9 mouse cellular contexts compared by ENCODE assay signal in the genomic region with DNA sequence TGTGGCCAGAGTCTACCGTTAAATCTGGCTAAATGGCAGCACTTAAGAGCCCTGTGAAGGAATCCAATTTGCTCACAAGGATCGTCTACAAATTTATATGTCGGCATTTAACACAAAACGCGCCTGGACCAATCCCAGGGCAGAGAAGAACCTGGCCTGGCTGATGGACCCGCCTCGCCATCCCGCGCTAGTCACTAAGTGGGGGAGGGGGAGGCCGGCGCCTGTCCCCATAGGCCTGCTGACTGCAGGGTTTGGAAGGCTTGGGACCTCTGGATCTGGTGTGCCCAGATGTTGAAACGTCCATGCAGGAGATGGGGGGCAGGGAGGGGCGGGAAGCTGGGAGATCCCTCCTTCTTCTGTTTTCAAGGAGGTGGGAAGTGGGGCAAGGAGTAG. TPM values are rescaled to one million over a fixed set of nuclear protein-coding genes. Genes with fewer than 3 reads are reported as not detected.
DNase-seq lines count a peak whose midpoint lies in the region; ATAC-seq and TF ChIP-seq lines count a peak whose summit lies in the region.
"Had no signal": no experiment of that assay in that cellular context is flagged by ENCODE, and none has a peak within 500 bp of the region (broad histone marks: within the 10 kb centered on the region; RNA-seq: fewer than 3 reads in every experiment).

No protein-coding gene starts in this region.

- peak overlapping the region; percentile 48 for H3K4me2 ChIP-seq in intestine, embryonic 14.5 days (ENCODE audit: low read length)
- no peak overlapping the region; the same call in 1 of the 2 replicates for H3K4me2 ChIP-seq in intestine, postnatal 0 days (replicated peaks; ENCODE audit: low read depth)
- H3K4me2 ChIP-seq in midbrain, embryonic 15.5 days, result peak overlapping the region; percentile 48
- H3K4me2 ChIP-seq in lung, postnatal 0 days (replicated peaks; ENCODE audit: low read depth, low read length), result no peak overlapping the region

- 2% methylated on average over 13 of the region's 13 CpGs for WGBS in intestine, embryonic 14.5 days
- 4% methylated on average over 13 of the region's 13 CpGs for WGBS in intestine, postnatal 0 days
- 1% methylated on average over 13 of the region's 13 CpGs for WGBS in hindbrain, embryonic 10.5 days
- WGBS in midbrain, embryonic 15.5 days, result 2% methylated on average over 13 of the region's 13 CpGs
- WGBS in lung, postnatal 0 days, result 2% methylated on average over 13 of the region's 13 CpGs

- DNase-seq in intestine, embryonic 14.5 days (ENCODE audit: low spot score), result peak; percentile 56
- peak; percentile 63 for DNase-seq in embryo, embryonic 10 days (ENCODE audit: low spot score)
- DNase-seq in hindbrain, embryonic 10.5 days (ENCODE audit: low spot score), result peak; percentile 60
- no peak for DNase-seq in layer of hippocampus, postnatal 36 days
- no peak for DNase-seq in thymus, postnatal 36 days
- no peak for DNase-seq in lung, postnatal 0 days (ENCODE audit: low spot score)
- DNase-seq: gastrocnemius, postnatal 36 days had no signal

- peaks cover 29% of the 10 kb centered on the region for H3K27me3 ChIP-seq in intestine, embryonic 14.5 days (replicated peaks; ENCODE audit: control insufficient read depth, insufficient read depth, low read length)
- H3K27me3 ChIP-seq in intestine, postnatal 0 days (replicated peaks; ENCODE audit: control insufficient read depth, insufficient read depth, low read length), result peaks cover 13% of the 10 kb centered on the region
- H3K27me3 ChIP-seq in hindbrain, embryonic 10.5 days (ENCODE audit: insufficient read depth, poor library complexity, severe bottlenecking), result peaks cover 59% of the 10 kb centered on the region
- no peaks in the 10 kb centered on the region; the same call in 1 of the 2 replicates for H3K27me3 ChIP-seq in midbrain, embryonic 15.5 days (replicated peaks)
- H3K27me3 ChIP-seq in lung, postnatal 0 days (replicated peaks; ENCODE audit: insufficient read depth, low read length), result peaks cover 5% of the 10 kb centered on the region

- TF ChIP-seq CTCF in intestine, postnatal 0 days (IDR thresholded peaks at IDR 0.05; ENCODE audit: low read depth), result no peak
- TF ChIP-seq CTCF in lung, postnatal 0 days (IDR thresholded peaks at IDR 0.05), result no peak

- TF ChIP-seq EP300 in lung, postnatal 0 days (IDR thresholded peaks at IDR 0.05), result no peak

- no peak overlapping the region; the same call in 1 of the 2 replicates for H3K27ac ChIP-seq in intestine, embryonic 14.5 days (ENCODE audit: low read depth)
- no peak overlapping the region for H3K27ac ChIP-seq in intestine, postnatal 0 days (ENCODE audit: low read depth, low read length)
- H3K27ac ChIP-seq in hindbrain, embryonic 10.5 days, result peak overlapping the region; percentile 86
- H3K27ac ChIP-seq in midbrain, embryonic 15.5 days, result peak overlapping the region; percentile 73
- no peak overlapping the region for H3K27ac ChIP-seq in lung, postnatal 0 days (ENCODE audit: low read length)

- H3K36me3 ChIP-seq in intestine, embryonic 14.5 days (ENCODE audit: control insufficient read depth, insufficient read depth, low read length), result no peaks in the 10 kb centered on the region
- H3K36me3 ChIP-seq in intestine, postnatal 0 days (ENCODE audit: control insufficient read depth, insufficient read depth), result no peaks in the 10 kb centered on the region
- H3K36me3 ChIP-seq in hindbrain, embryonic 10.5 days, result no peaks in the 10 kb centered on the region
- H3K36me3 ChIP-seq in midbrain, embryonic 15.5 days (replicated peaks), result no peaks in the 10 kb centered on the region
- no peaks in the 10 kb centered on the region for H3K36me3 ChIP-seq in lung, postnatal 0 days (ENCODE audit: insufficient read depth, low read length)

- ATAC-seq in intestine, embryonic 14.5 days (replicated peaks; ENCODE audit: low FRiP score, low TSS enrichment, low read depth), result no peak
- ATAC-seq in intestine, postnatal 0 days, result no peak
- peak; percentile 49 for ATAC-seq in midbrain, embryonic 15.5 days (replicated peaks)
- ATAC-seq in lung, postnatal 0 days, result no peak

- no peak overlapping the region for H3K9ac ChIP-seq in intestine, embryonic 14.5 days (ENCODE audit: low read length)
- no peak overlapping the region for H3K9ac ChIP-seq in intestine, postnatal 0 days (ENCODE audit: low read depth, low read length)
- peak overlapping the region; percentile 7; the same call in 1 of the 2 replicates for H3K9ac ChIP-seq in midbrain, embryonic 15.5 days
- H3K9ac ChIP-seq in lung, postnatal 0 days (replicated peaks; ENCODE audit: low read depth), result no peak overlapping the region

- peaks cover 7% of the 10 kb centered on the region; the same call in 1 of the 2 replicates for H3K4me1 ChIP-seq in intestine, embryonic 14.5 days (replicated peaks; ENCODE audit: control insufficient read depth, insufficient read depth, low read length)
- H3K4me1 ChIP-seq in intestine, postnatal 0 days (replicated peaks; ENCODE audit: control insufficient read depth, insufficient read depth, low read length), result no peaks in the 10 kb centered on the region
- peaks cover 40% of the 10 kb centered on the region for H3K4me1 ChIP-seq in hindbrain, embryonic 10.5 days (replicated peaks)
- H3K4me1 ChIP-seq in midbrain, embryonic 15.5 days, result peaks cover 28% of the 10 kb centered on the region
- no peaks in the 10 kb centered on the region for H3K4me1 ChIP-seq in lung, postnatal 0 days (ENCODE audit: insufficient read depth, low read depth, low read length)

- 0 out of 2 replicates have a peak overlapping the region, but pooled peaks have one; percentile 13 for H3K4me3 ChIP-seq in intestine, embryonic 14.5 days (ENCODE audit: low read depth, low read length)
- H3K4me3 ChIP-seq in intestine, postnatal 0 days (ENCODE audit: low read depth, low read length), result no peak overlapping the region; the same call in 1 of the 2 replicates
- H3K4me3 ChIP-seq in hindbrain, embryonic 10.5 days, result peak overlapping the region; percentile 56
- peak overlapping the region; percentile 23 for H3K4me3 ChIP-seq in midbrain, embryonic 15.5 days
- no peak overlapping the region for H3K4me3 ChIP-seq in lung, postnatal 0 days (ENCODE audit: low read depth, low read length)

- H3K9me3 ChIP-seq in intestine, embryonic 14.5 days (ENCODE audit: control insufficient read depth, low read length), result no peaks in the 10 kb centered on the region
- no peaks in the 10 kb centered on the region for H3K9me3 ChIP-seq in intestine, postnatal 0 days (ENCODE audit: control insufficient read depth)
- no peaks in the 10 kb centered on the region for H3K9me3 ChIP-seq in hindbrain, embryonic 10.5 days
- H3K9me3 ChIP-seq in midbrain, embryonic 15.5 days, result no peaks in the 10 kb centered on the region
- no peaks in the 10 kb centered on the region for H3K9me3 ChIP-seq in lung, postnatal 0 days (ENCODE audit: low read length)

RNA-seq across cellular contexts. Expression of a gene that starts 50.6 kb away (rescaled TPM):
- polyA plus RNA-seq in intestine, embryonic 14.5 days (2014; fragmentation: Nextera tagmentation; extraction: Ambion mirVana), result 4.1 and 5.6 TPM in 2 replicates
- polyA plus RNA-seq in intestine, postnatal 0 days (2015; fragmentation: Nextera tagmentation; extraction: Ambion mirVana), result 4.2 and 4.3 TPM in 2 replicates
- 5.5 and 8.8 TPM in 2 replicates for polyA plus RNA-seq in hindbrain, embryonic 10.5 days (2016; fragmentation: Nextera tagmentation; extraction: Ambion mirVana)
- 24.6 and 26.1 TPM in 2 replicates for polyA plus RNA-seq in midbrain, embryonic 15.5 days (2015; fragmentation: Nextera tagmentation; extraction: Ambion mirVana)
- 100 to 1,000 TPM in 1 of 2 experiments, 10 to 100 TPM in 1; 85.5 to 105 TPM for total RNA-seq in layer of hippocampus, postnatal 36 days (2021)
- polyA plus RNA-seq in lung, postnatal 0 days (2015; fragmentation: Nextera tagmentation; extraction: Ambion mirVana), result 0.38 and 0.44 TPM in 2 replicates

Comparison
In these comparisons a context has a peak if more than half of its experiments do, and no peak if none do; other contexts are left out.
1. H3K4me2 ChIP-seq: peak in intestine, embryonic 14.5 days (single experiment) and midbrain, embryonic 15.5 days (single experiment); none in intestine, postnatal 0 days (single experiment) and lung, postnatal 0 days (single experiment).
2. H3K4me3 ChIP-seq: peak in intestine, embryonic 14.5 days (single experiment), hindbrain, embryonic 10.5 days (single experiment) and midbrain, embryonic 15.5 days (single experiment); none in intestine, postnatal 0 days (single experiment) and lung, postnatal 0 days (single experiment).
3. DNase-seq: peak in intestine, embryonic 14.5 days (single experiment), embryo, embryonic 10 days (single experiment) and hindbrain, embryonic 10.5 days (single experiment); none in layer of hippocampus, postnatal 36 days (0 of 2), thymus, postnatal 36 days (0 of 2) and lung, postnatal 0 days (single experiment).
4. H3K27ac ChIP-seq: peak in hindbrain, embryonic 10.5 days (single experiment) and midbrain, embryonic 15.5 days (single experiment); none in intestine, embryonic 14.5 days (single experiment), intestine, postnatal 0 days (single experiment) and lung, postnatal 0 days (single experiment).